Mouse (Mus musculus): ENCODE measurements around the gene Nom1.

- TF ChIP-seq POLR2A (IDR thresholded peaks at IDR 0.05; ENCODE audit: insufficient read depth, low read length), result no peak
- TF ChIP-seq CTCF (IDR thresholded peaks at IDR 0.05; ENCODE audit: low read depth, low read length), result no peak
Observed at GRCm38 (mm10) chr5:29470271-29470670, 35.8 kb downstream of the Nom1 start.

Measured in ES-Bruce4 (cell line).